Mouse (Mus musculus) testis, adult 2 months (tissue): ENCODE measurements around the gene Kremen1.

ENCODE experiments used
- CTCF ChIP-seq: fragments of 200-500 bp; IDR thresholded peaks from 2 replicates; pipeline ENCODE4 v1.5.1; 2012; ENCODE audit warnings: low read depth, mild to moderate bottlenecking, inconsistent platforms, low read length, moderate library complexity; ENCODE audit not compliant: control insufficient read depth, insufficient read depth, insufficient replicate concordance
- POLR2A ChIP-seq: fragments of 200-500 bp; IDR thresholded peaks from 2 replicates; pipeline ENCODE4 v1.6.1; 2012; ENCODE audit warnings: low read depth, mild to moderate bottlenecking, inconsistent platforms, low read length, moderate library complexity; ENCODE audit not compliant: control insufficient read depth

GRCm38 (mm10) chr11:5242158-5242557 is 19.2 kb downstream of the Kremen1 start:
- TF ChIP-seq POLR2A (no peak), CTCF (no peak)
